Mouse (Mus musculus): Measurements from ENCODE around the gene Slc39a1.

DNA sequence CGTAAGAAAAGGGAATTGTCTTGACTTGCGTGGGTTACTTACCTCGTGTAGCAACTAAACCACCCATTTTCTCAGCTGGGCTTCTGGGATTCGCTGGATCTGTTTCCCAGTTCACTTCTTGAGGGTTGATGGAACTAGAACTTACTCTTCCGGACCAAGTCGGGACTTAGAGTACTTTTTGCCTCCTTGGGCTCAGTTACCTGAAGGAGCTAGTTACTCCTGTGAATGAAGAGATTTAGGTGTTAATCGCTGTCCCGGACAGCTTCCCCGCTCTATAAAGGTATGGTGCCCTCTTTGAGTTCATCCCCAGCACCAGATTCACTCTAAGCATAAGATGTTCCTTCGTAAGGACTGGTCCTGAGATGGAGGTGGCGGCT, 46.1 kb downstream of the Slc39a1 start:
- no peak for TF ChIP-seq CTCF (IDR thresholded peaks at IDR 0.05; ENCODE audit: control insufficient read depth, insufficient read depth, insufficient read length)
- TF ChIP-seq MYOG (IDR thresholded peaks at IDR 0.05; ENCODE audit: control insufficient read depth, extremely low read depth, insufficient read length), result no peak
- TF ChIP-seq MYOD1 (IDR thresholded peaks at IDR 0.05; ENCODE audit: control insufficient read depth, insufficient read length, low read depth), result no peak
- no peak for TF ChIP-seq USF1 (IDR thresholded peaks at IDR 0.05; ENCODE audit: low read depth)
- no peak for TF ChIP-seq MAX (IDR thresholded peaks at IDR 0.05)
- TF ChIP-seq CEBPB (IDR thresholded peaks at IDR 0.05; ENCODE audit: low read depth), result no peak
- no peak for TF ChIP-seq FOSL1 (IDR thresholded peaks at IDR 0.05; ENCODE audit: insufficient read depth, low read length, poor library complexity, severe bottlenecking)
